Mouse (Mus musculus) stomach, postnatal 0 days (tissue): ENCODE measurements at regions not wholly inside any gene's neighbourhood (a gene's known extent, or its start where the extent isn't known, plus 50 kb on each side); places are given as distances from the start of the nearest gene placed in this dataset.

Source experiments
- CTCF ChIP-seq: IDR thresholded peaks from 2 replicates; pipeline ENCODE4 v1.5.1; 2016; ENCODE audit warnings: antibody characterized with exemption, low read depth, mild to moderate bottlenecking, moderate library complexity
- EP300 ChIP-seq: optimal IDR thresholded peaks from 2 replicates; pipeline ENCODE3; 2016; ENCODE audit warnings: antibody characterized with exemption

DNA sequence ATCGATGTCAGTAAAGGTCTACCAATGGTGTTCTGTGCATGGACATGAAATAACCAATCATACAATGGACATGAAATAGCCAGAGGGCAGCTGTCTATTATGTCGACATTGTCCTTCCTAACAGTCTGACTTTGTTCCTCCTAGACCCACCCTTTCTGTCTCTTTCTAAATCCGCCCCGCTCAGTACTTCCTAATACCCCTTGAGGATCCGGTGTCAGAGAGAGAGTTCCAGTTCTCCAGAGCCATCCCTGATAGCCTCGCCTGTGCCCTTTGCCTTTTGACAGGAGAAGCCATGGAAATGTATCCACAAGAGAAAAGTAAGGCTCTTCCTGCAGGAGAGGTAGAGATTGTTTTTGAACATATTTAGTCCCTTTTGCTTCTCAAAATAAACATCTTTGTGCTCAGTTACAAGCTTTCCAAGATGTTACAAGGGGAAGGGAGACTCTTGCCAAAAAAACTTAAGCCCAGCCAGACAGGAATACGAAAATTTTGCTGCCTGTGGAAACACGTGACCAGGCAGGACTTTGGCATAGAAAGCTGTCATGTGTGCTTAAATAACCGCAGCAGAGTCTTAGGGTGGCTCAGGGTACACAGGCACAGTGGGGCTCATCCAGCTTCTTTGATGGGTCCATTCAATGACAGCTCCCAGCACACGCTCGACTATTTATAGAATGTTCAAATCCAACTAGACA, 92.4 kb upstream of the Jade1 start:
- TF ChIP-seq CTCF (no peak), EP300 (no peak)
